Mouse (Mus musculus) CH12.LX (cell line): ENCODE results near the gene Gipc2.

Experiments used
- CTCF ChIP-seq, 2 experiments: IDR thresholded peaks in 1 of 2; conservative IDR thresholded peaks in 1 of 2; 2 replicates each; pipeline ENCODE4 v1.5.1; 2011 to 2012; ENCODE audit warnings: low read depth in 2 of 2, low read length in 2 of 2, improper control_type of control experiment in 1 of 2, inconsistent platforms in 1 of 2, mild to moderate bottlenecking in 1 of 2, moderate library complexity in 1 of 2
- EP300 ChIP-seq: IDR thresholded peaks from 2 replicates; pipeline ENCODE4 v1.6.1; 2011; ENCODE audit warnings: low read length, improper control_type of control experiment
- MAX ChIP-seq: IDR thresholded peaks from 2 replicates; pipeline ENCODE4 v1.6.1; 2011; ENCODE audit warnings: low read length, improper control_type of control experiment
- MAZ ChIP-seq: IDR thresholded peaks from 2 replicates; pipeline ENCODE4 v1.6.1; 2012; ENCODE audit warnings: low read depth, mild to moderate bottlenecking, inconsistent platforms, low read length, improper control_type of control experiment, moderate library complexity
- MYC ChIP-seq: IDR thresholded peaks from 2 replicates; pipeline ENCODE4 v1.6.1; 2011; ENCODE audit warnings: low read depth, mild to moderate bottlenecking, improper control_type of control experiment, low read length
- TCF12 ChIP-seq: IDR thresholded peaks from 2 replicates; pipeline ENCODE4 v1.6.1; 2014; ENCODE audit warnings: low read depth, mild to moderate bottlenecking, inconsistent platforms, low read length, improper control_type of control experiment

DNA sequence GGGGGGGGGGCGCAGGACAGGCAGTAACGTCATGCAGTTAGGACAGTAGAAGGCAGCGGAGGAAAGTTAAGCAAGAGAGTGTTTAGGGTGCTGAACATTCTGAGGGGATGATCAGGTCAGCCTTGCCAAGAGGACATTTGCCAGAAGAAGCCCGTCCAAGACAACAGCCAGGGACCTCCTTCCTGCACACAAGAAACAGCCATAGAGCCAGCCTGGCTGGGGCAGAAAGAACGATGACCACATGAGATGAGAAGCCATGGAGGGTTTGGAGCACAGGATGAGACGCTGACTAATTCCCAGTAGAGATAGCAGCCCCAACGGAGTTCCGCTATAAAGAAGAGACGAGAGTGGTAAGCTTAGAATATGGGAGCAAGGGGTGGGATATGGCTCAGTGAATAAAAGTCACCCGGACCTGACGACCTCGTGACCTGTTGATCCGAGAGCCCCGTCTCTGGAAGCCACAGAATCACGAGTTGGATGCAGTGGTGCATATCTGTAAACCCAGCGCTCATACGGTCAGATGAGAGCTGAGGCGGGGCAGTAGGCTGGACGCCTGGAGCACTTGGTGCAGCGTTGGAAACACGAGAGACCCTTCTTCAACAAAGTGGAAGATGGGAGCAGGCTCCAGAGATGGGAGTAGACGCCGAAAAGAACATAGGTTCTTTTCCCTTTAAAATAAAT is 9.1 kb downstream of the Gipc2 start:
- TF ChIP-seq MYC (no peak), TCF12 (no peak), MAZ (no peak), CTCF (conservative IDR thresholded peaks at IDR 0.05 in 1 of 2, IDR thresholded peaks at IDR 0.05 in 1 of 2; ENCODE audit: low read depth in 2 of 2, low read length in 2 of 2) (no peak), EP300 (no peak), MAX (no peak)
